Mouse (Mus musculus): ENCODE measurements at regions not wholly inside any gene's neighbourhood (a gene's known extent, or its start where the extent isn't known, plus 50 kb on each side); places are given as distances from the start of the nearest gene placed in this dataset.

- Histone ChIP-seq H3K9me3 (replicated peaks) (no peaks in the 10 kb centered on the region), H3K4me1 (0 out of 2 replicates have a peak, but pooled peaks cover 7% of the 10 kb centered on the region), H3K36me3 (no peaks in the 10 kb centered on the region), H3K27ac (replicated peaks) (no peak overlapping the region), H3K27me3 (ENCODE audit: low read depth, poor library complexity, severe bottlenecking) (no peaks in the 10 kb centered on the region), H3K4me3 (no peak overlapping the region)
- WGBS: 59% methylated on average over 3 of the region's 3 CpGs
- no peak for DNase-seq (ENCODE audit: low spot score)
Measured at GRCm38 (mm10) chr7:129958379-129958778, 366.7 kb downstream of the Wdr11 start.

DNA sequence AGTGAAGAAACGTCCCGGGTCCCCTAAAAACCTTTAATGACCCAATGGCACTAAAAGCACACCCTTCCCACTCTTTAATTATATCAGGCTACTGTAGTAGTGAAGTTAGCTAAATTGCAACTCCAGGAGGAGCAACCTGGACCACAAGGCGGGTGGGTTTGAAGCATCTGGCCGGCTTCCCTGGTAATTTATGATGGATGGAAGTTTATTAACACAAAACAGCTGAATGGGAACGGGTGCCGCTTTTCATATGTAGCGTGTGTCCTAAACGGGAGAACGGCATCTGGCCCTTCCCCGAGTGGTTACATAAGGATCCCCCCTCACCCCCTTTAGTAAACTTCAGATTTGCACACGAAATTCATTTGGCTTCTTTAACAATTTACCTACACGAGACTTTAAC lies 370.9 kb downstream of the Wdr11 start:
- H3K27ac ChIP-seq (replicated peaks): no peak overlapping the region
- 82% methylated on average over 12 of the region's 12 CpGs for WGBS

DNA sequence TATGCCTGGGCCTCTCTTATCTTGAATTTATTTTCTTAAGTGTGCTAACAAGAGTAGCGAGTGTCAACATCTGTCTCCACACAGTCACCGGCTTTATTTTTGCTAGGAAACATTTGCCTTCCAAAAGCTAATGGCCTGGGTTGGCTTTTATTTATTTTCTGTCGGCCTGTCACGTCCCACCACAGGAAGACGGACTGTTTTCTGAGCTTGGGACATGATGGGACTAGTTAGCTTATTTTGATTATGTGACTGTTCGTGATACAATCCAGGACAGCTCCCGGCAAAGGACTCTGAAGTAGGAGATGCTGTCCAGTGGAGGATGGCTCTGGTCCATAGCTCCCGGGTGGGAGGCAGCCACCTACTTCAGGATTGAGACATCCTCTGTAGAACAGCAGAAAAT lies 372.5 kb downstream of the Wdr11 start:
- DNase-seq (ENCODE audit: low spot score): no peak
- H3K4me3 ChIP-seq: no peak overlapping the region
- H3K27me3 ChIP-seq (ENCODE audit: low read depth, poor library complexity, severe bottlenecking): no peaks in the 10 kb centered on the region
- WGBS: 74% methylated on average over 8 of the region's 8 CpGs
- H3K36me3 ChIP-seq: no peaks in the 10 kb centered on the region
- no peak overlapping the region for H3K27ac ChIP-seq (replicated peaks)
- H3K9me3 ChIP-seq (replicated peaks): no peaks in the 10 kb centered on the region
- 0 out of 2 replicates have a peak, but pooled peaks cover 7% of the 10 kb centered on the region for H3K4me1 ChIP-seq

More for the DNA sequence above, 370.9 kb downstream of the Wdr11 start:
- Histone ChIP-seq H3K4me1 (0 out of 2 replicates have a peak, but pooled peaks cover 7% of the 10 kb centered on the region), H3K9me3 (replicated peaks) (no peaks in the 10 kb centered on the region), H3K36me3 (no peaks in the 10 kb centered on the region), H3K27me3 (ENCODE audit: low read depth, poor library complexity, severe bottlenecking) (no peaks in the 10 kb centered on the region), H3K4me3 (no peak overlapping the region)
- no peak for DNase-seq (ENCODE audit: low spot score)

DNA sequence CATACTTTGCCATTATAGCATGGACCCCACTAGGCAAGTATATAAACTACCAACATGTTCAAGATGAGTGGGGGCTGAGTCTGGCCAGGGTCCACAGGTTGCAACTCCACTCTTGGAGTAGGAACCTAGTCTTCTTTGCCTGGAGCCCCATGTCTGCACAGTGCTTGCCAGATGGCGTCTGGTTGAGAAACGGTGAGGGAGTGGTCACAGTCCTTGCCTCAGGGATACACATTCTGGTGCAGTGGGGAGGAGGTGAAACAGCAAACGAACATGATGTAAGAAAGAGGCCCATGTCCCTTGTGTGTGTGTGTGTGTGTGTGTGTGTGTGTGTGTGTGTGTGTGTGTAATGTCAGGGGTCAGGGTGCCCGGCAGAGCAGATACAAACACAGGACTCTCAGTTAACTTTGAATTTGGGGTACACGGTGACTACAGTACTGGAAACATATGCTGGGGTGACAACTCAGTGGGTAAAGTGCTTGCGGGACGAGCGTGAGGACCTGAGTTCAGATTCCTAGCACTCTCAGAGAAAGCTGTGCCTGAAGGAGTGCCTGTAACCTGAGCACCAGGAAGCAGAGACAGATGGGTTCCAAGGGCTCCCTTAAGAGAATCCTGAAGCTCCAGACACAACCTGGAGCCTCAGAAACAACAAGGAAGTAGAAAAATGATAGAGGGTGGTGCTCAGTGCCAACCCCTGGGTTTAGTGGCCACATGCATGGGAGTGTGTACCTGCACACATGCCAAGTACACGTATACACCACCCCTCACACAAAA lies 373.8 kb downstream of the Wdr11 start:
- no peaks in the 10 kb centered on the region for H3K27me3 ChIP-seq (ENCODE audit: low read depth, poor library complexity, severe bottlenecking)
- DNase-seq (ENCODE audit: low spot score): no peak
- 85% methylated on average over 9 of the region's 9 CpGs for WGBS
- H3K9me3 ChIP-seq (replicated peaks): no peaks in the 10 kb centered on the region
- 0 out of 2 replicates have a peak, but pooled peaks cover 7% of the 10 kb centered on the region for H3K4me1 ChIP-seq
- no peak overlapping the region for H3K4me3 ChIP-seq
- no peak overlapping the region for H3K27ac ChIP-seq (replicated peaks)
- no peaks in the 10 kb centered on the region for H3K36me3 ChIP-seq

DNA sequence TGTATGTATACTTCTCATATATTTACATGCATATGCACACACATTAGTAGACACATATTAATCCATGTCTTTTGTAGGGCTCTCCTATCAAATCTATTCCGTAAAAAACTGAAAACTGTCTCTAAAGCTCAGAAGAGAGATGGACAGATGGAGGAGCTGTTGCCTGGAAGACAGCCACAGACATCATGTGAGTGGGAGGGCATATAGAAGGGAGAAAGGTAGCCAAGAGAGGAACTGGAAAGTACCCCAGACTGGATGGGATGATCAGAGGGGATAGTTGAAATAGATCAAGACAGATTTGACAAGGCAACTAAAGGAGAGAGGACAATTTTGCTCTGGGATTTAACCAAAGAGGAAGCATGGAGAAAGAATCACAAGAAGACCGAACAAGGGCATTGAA lies 375.1 kb downstream of the Wdr11 start:
- WGBS: 88% methylated on average over 2 of the region's 2 CpGs
- no peaks in the 10 kb centered on the region for H3K9me3 ChIP-seq (replicated peaks)
- no peak for DNase-seq (ENCODE audit: low spot score)
- H3K4me1 ChIP-seq: 0 out of 2 replicates have a peak, but pooled peaks cover 7% of the 10 kb centered on the region
- no peak overlapping the region for H3K27ac ChIP-seq (replicated peaks)
- no peaks in the 10 kb centered on the region for H3K27me3 ChIP-seq (ENCODE audit: low read depth, poor library complexity, severe bottlenecking)
- no peaks in the 10 kb centered on the region for H3K36me3 ChIP-seq
- no peak overlapping the region for H3K4me3 ChIP-seq

DNA sequence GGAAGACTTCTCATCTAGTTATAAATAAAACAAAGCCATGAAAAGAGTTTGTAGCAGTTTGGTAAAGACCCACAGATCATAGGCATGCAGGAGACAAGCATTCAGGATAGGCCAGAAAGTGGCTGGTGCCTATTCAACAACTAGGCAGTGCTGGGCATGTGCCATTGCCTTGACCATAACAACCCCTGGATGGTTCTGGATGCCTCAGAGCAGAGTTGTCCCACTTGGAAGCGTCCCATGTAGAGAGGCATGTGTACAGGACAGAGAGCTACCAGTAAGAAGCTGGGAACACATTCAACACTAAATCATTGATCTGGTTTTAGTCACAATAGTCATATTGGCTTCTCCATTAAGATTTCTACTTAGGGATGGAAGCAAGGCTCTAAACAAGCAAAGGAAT lies 378.5 kb downstream of the Wdr11 start:
- 95% methylated on average over 1 of the region's 1 CpGs for WGBS
- DNase-seq (ENCODE audit: low spot score): no peak
- no peak overlapping the region for H3K27ac ChIP-seq (replicated peaks)
- H3K4me1 ChIP-seq: 0 out of 2 replicates have a peak, but pooled peaks cover 8% of the 10 kb centered on the region
- H3K27me3 ChIP-seq (ENCODE audit: low read depth, poor library complexity, severe bottlenecking): peaks cover 3% of the 10 kb centered on the region; the same call in 1 of the 2 replicates
- no peak overlapping the region for H3K4me3 ChIP-seq
- H3K9me3 ChIP-seq (replicated peaks): no peaks in the 10 kb centered on the region
- H3K36me3 ChIP-seq: no peaks in the 10 kb centered on the region

DNA sequence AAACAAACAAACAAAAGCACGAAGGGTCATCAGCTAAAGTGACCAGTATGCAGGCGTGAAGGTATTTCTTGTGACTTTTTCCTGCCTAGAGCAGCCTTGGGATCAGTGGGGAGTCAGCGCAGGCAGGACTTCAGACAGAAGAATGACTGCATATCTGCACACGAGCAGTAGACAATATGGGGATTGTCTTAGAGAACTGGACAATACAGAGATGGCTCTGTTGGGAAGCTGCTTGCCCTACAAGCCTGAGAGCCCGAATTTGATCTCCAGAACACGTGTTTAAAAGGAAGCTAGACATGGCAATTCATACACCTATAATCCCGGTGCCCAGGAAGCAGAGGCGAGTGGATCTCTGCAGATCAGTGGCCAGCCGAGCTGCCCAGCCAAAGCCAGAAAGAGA lies 382.5 kb downstream of the Wdr11 start:
- H3K27ac ChIP-seq (replicated peaks): peak overlapping the region; percentile 17; the same call in 1 of the 2 replicates
- no peak for DNase-seq (ENCODE audit: low spot score)
- 80% methylated on average over 9 of the region's 9 CpGs for WGBS
- no peak overlapping the region for H3K4me3 ChIP-seq
- H3K27me3 ChIP-seq (ENCODE audit: low read depth, poor library complexity, severe bottlenecking): peaks cover 5% of the 10 kb centered on the region; the same call in 1 of the 2 replicates
- H3K36me3 ChIP-seq: no peaks in the 10 kb centered on the region
- no peaks in the 10 kb centered on the region for H3K9me3 ChIP-seq (replicated peaks)
- 0 out of 2 replicates have a peak, but pooled peaks cover 9% of the 10 kb centered on the region for H3K4me1 ChIP-seq

DNA sequence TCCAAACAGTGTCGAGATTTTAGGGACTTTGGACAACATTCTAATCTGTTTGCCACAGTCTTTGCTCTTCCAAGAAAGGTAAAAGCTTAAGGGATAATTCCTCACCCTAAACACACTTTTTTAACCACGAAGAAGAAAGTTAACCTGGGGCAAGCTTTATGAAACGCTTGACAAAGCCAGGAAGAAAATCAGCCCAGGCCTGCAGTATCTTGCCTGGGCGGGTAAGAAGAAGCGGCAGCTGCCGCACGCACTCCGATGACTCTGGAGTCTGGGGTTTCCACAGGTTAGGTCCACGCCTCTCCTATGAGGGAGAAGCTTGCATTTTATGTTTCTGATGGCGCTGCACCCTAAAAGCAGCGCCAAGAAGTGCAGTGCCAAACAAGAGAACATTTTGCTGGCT lies 383.2 kb downstream of the Wdr11 start:
- Histone ChIP-seq H3K9me3 (replicated peaks) (no peaks in the 10 kb centered on the region), H3K27me3 (ENCODE audit: low read depth, poor library complexity, severe bottlenecking) (peaks cover 5% of the 10 kb centered on the region; the same call in 1 of the 2 replicates), H3K4me3 (no peak overlapping the region), H3K27ac (replicated peaks) (peak overlapping the region; percentile 17; the same call in 1 of the 2 replicates), H3K36me3 (no peaks in the 10 kb centered on the region), H3K4me1 (peaks cover 12% of the 10 kb centered on the region; the same call in 1 of the 2 replicates)
- WGBS: 78% methylated on average over 11 of the region's 11 CpGs
- DNase-seq (ENCODE audit: low spot score): no peak

DNA sequence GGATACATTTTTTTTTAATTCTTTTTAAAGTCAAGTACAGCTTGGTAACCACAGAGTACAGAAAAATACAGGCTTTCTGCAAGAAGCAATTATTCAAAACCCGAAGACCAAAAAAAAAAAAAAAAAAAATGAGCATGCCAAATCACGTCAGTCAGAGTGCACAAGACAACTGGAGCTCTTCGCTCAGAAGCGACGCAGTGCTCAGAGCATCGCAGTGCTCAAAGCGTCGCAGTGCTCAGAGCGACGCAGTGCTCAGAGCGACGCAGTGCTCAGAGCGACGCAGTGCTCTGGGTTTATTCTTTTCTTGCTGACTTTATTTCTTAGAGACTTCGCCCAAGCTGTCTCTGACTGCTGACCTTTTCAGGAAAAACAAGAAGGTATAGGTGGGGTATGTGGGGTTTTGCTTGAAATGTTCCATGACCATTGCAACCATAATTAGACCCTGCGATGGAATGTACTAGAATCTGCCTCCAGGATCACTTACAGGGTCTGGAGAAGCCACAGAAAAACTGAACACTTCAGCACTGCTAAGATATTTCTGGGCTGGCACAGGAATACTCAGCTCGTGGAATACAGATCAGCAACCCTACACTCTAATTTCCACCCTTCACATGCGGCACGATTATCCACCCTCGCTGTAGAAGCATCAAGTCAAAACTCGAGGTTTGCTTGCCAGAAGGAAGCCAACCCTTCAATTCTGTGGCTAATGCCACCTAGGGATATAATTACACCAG lies 384.3 kb downstream of the Wdr11 start:
- no peak for DNase-seq (ENCODE audit: low spot score)
- H3K27me3 ChIP-seq (ENCODE audit: low read depth, poor library complexity, severe bottlenecking): peaks cover 5% of the 10 kb centered on the region; the same call in 1 of the 2 replicates
- no peaks in the 10 kb centered on the region for H3K36me3 ChIP-seq
- 92% methylated on average over 21 of the region's 21 CpGs for WGBS
- H3K9me3 ChIP-seq (replicated peaks): no peaks in the 10 kb centered on the region
- no peak overlapping the region for H3K27ac ChIP-seq (replicated peaks)
- H3K4me1 ChIP-seq: peaks cover 16% of the 10 kb centered on the region; the same call in 1 of the 2 replicates
- H3K4me3 ChIP-seq: no peak overlapping the region

- no peaks in the 10 kb centered on the region for H3K9me3 ChIP-seq (replicated peaks)
- H3K4me1 ChIP-seq: peaks cover 30% of the 10 kb centered on the region
- H3K27ac ChIP-seq (replicated peaks): no peak overlapping the region
- 87% methylated on average over 5 of the region's 5 CpGs for WGBS
- H3K4me3 ChIP-seq: no peak overlapping the region
- peaks cover 5% of the 10 kb centered on the region; the same call in 1 of the 2 replicates for H3K27me3 ChIP-seq (ENCODE audit: low read depth, poor library complexity, severe bottlenecking)
- no peak for DNase-seq (ENCODE audit: low spot score)
- no peaks in the 10 kb centered on the region for H3K36me3 ChIP-seq
Measured at GRCm38 (mm10) chr7:129978576-129978975, 386.9 kb downstream of the Wdr11 start.

- Histone ChIP-seq H3K27ac (replicated peaks) (no peak overlapping the region), H3K4me3 (no peak overlapping the region), H3K36me3 (no peaks in the 10 kb centered on the region), H3K9me3 (replicated peaks) (no peaks in the 10 kb centered on the region), H3K27me3 (ENCODE audit: low read depth, poor library complexity, severe bottlenecking) (peaks cover 5% of the 10 kb centered on the region), H3K4me1 (peaks cover 31% of the 10 kb centered on the region)
- DNase-seq (ENCODE audit: low spot score): no peak
- WGBS: 75% methylated on average over 6 of the region's 6 CpGs
Measured at GRCm38 (mm10) chr7:129979337-129979736, 387.7 kb downstream of the Wdr11 start.

DNA sequence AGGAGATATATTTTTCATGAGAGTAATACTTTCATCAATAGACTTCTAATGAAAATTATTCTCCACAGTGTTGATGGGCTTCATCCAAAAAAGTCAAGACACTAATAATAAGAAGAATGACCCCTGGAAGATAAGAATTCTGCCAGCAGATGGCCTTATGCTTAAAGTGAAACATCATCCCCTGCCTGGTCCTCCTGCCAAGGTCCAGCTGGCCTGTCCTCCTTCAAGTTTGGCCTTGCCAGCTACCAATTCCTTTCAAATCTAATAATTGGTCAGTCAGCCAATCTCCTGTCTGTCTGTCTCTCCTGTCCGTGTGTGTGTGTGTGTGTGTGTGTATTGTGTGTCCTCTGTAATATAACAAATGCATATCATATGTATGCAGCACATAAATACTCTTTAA lies 388.8 kb downstream of the Wdr11 start:
- no peak for DNase-seq (ENCODE audit: low spot score)
- H3K9me3 ChIP-seq (replicated peaks): no peaks in the 10 kb centered on the region
- H3K27ac ChIP-seq (replicated peaks): no peak overlapping the region
- H3K36me3 ChIP-seq: no peaks in the 10 kb centered on the region
- H3K4me1 ChIP-seq: peaks cover 22% of the 10 kb centered on the region
- H3K27me3 ChIP-seq (ENCODE audit: low read depth, poor library complexity, severe bottlenecking): no peaks in the 10 kb centered on the region; the same call in 1 of the 2 replicates
- H3K4me3 ChIP-seq: no peak overlapping the region
- 84% methylated on average over 1 of the region's 1 CpGs for WGBS

GRCm38 (mm10) chr7:129982411-129982810 lies 390.7 kb downstream of the Wdr11 start:
- peaks cover 31% of the 10 kb centered on the region for H3K4me1 ChIP-seq
- H3K4me3 ChIP-seq: no peak overlapping the region
- H3K27me3 ChIP-seq (ENCODE audit: low read depth, poor library complexity, severe bottlenecking): no peaks in the 10 kb centered on the region; the same call in 1 of the 2 replicates
- WGBS: 69% methylated on average over 5 of the region's 5 CpGs
- H3K36me3 ChIP-seq: no peaks in the 10 kb centered on the region
- no peak for DNase-seq (ENCODE audit: low spot score)
- H3K27ac ChIP-seq (replicated peaks): 0 out of 2 replicates have a peak overlapping the region, but pooled peaks have one; percentile 7
- H3K9me3 ChIP-seq (replicated peaks): no peaks in the 10 kb centered on the region

Data from midbrain, embryonic 10.5 days (tissue).